Mouse (Mus musculus) midbrain, embryonic 12.5 days (tissue): ENCODE results near the gene Tsks. TPM values are rescaled to one million over a fixed set of nuclear protein-coding genes. Genes with fewer than 3 reads are reported as not detected.

Experiments
- ATAC-seq: fragments of 200-750 bp; cut with Nextera tagmentation; 2 replicates; pipeline ENCODE4 v1.8.0; 2017; ENCODE audit warnings: low read depth, moderate TSS enrichment, moderate library complexity; ENCODE audit not compliant: low FRiP score
- H3K27ac ChIP-seq: fragments of 300-500 bp; sonication (generic); replicated peaks from 2 replicates; pipeline ENCODE4 v1.5.1; 2016; ENCODE audit warnings: mild to moderate bottlenecking
- H3K27me3 ChIP-seq: fragments of 300-500 bp; sonication (generic); 2 replicates; pipeline ENCODE4 v1.6.1; 2016; ENCODE audit warnings: mild to moderate bottlenecking
- H3K36me3 ChIP-seq: fragments of 300-500 bp; sonication (generic); 2 replicates; pipeline ENCODE4 v1.6.1; 2016
- H3K4me1 ChIP-seq: fragments of 300-500 bp; sonication (generic); 2 replicates; pipeline ENCODE4 v1.6.1; 2016
- H3K4me2 ChIP-seq: fragments of 300-500 bp; sonication (generic); replicated peaks from 2 replicates; pipeline ENCODE4 v1.6.1; 2016; ENCODE audit warnings: mild to moderate bottlenecking, moderate library complexity
- H3K4me3 ChIP-seq: fragments of 300-500 bp; sonication (generic); 2 replicates; pipeline ENCODE4 v1.5.1; 2016; ENCODE audit warnings: mild to moderate bottlenecking
- H3K9ac ChIP-seq: fragments of 300-500 bp; sonication (generic); replicated peaks from 2 replicates; pipeline ENCODE4 v1.6.1; 2016; ENCODE audit warnings: mild to moderate bottlenecking, moderate library complexity
- H3K9me3 ChIP-seq: fragments of 300-500 bp; sonication (generic); 2 replicates; pipeline ENCODE4 v1.6.1; 2016; ENCODE audit warnings: mild to moderate bottlenecking
- WGBS: fragments of 180-500 bp; shearing (Covaris S2); methylation state at CpG from one replicate; pipeline ENCODE4 v1.1.7; 2016; 5-methylcytosine and 5-hydroxymethylcytosine counted together
- polyA plus RNA-seq: library from polyadenylated mRNA; unstranded; fragments of >200 nt; fragmentation: Nextera tagmentation; extraction: Ambion mirVana; gene quantifications from 2 replicates; pipeline ENCODE4 v1.2.1, GENCODE M21; 2016

Gene Tsks
- polyA plus RNA-seq, 1 experiment from 2014 or later, result 0.20 TPM

DNA sequence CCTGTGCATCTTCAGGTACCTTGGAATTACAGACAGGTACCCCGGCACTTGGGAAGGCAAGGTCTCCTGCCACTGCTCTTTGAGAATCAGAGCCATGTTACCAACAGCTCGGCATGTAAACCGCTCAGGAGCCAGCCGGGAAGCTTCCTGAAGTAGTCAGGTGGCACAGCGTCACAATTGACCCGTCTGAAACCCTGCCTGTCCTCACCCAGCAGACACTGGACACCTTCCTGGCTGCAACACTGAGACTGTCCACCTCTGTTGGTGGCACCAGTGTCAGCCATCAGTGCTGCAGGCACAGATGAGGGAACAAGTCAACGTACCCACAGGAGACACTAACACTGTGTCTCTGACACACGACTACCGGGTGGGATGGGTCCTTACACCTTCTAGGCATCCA, 27.7 kb upstream of the Tsks start:
- no peaks in the 10 kb centered on the region for H3K9me3 ChIP-seq
- no peaks in the 10 kb centered on the region; the same call in 1 of the 2 replicates for H3K4me1 ChIP-seq
- peaks cover 70% of the 10 kb centered on the region for H3K36me3 ChIP-seq
- H3K4me2 ChIP-seq, result no peak overlapping the region
- WGBS, result 95% methylated on average over 9 of the region's 9 CpGs
- H3K27ac ChIP-seq, result no peak overlapping the region
- H3K27me3 ChIP-seq, result no peaks in the 10 kb centered on the region
- ATAC-seq, result no peak
- no peak overlapping the region for H3K9ac ChIP-seq
- no peak overlapping the region for H3K4me3 ChIP-seq

- 86% methylated on average over 6 of the region's 6 CpGs for WGBS
- no peak overlapping the region for H3K4me2 ChIP-seq
- no peak overlapping the region for H3K9ac ChIP-seq
- no peaks in the 10 kb centered on the region for H3K9me3 ChIP-seq
- H3K4me3 ChIP-seq, result no peak overlapping the region
- peaks cover 62% of the 10 kb centered on the region for H3K36me3 ChIP-seq
- no peak for ATAC-seq
- H3K27ac ChIP-seq, result no peak overlapping the region
- H3K4me1 ChIP-seq, result no peaks in the 10 kb centered on the region; the same call in 1 of the 2 replicates
- no peaks in the 10 kb centered on the region for H3K27me3 ChIP-seq
Measured at GRCm38 (mm10) chr7:44916191-44916590, 26.8 kb upstream of the Tsks start.

DNA sequence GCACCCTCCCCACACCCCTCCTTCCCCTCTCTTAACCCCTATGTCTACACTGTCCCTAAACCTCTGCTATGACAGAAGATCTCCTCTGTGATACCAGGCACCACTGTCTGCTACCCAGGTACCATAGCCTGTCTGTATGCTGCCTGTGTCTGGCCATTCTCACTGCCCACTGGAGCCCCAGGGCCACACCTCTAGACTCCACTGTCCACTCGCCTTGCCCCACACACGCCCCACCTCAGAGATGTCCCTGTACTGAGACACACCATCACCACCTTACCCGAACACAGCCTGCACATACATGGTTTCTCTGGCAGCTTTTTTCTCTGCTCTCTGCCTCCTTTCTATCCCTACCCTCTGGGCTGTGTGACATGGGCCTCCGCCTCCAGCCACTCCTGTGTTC, 26.1 kb upstream of the Tsks start:
- 91% methylated on average over 4 of the region's 4 CpGs for WGBS
- Histone ChIP-seq H3K4me1 (no peaks in the 10 kb centered on the region; the same call in 1 of the 2 replicates), H3K9me3 (no peaks in the 10 kb centered on the region), H3K27me3 (no peaks in the 10 kb centered on the region), H3K36me3 (peaks cover 59% of the 10 kb centered on the region), H3K4me3 (no peak overlapping the region), H3K4me2 (no peak overlapping the region), H3K9ac (no peak overlapping the region), H3K27ac (no peak overlapping the region)
- ATAC-seq, result no peak

- ATAC-seq, result no peak
- H3K27me3 ChIP-seq, result no peaks in the 10 kb centered on the region
- H3K36me3 ChIP-seq, result peaks cover 56% of the 10 kb centered on the region
- WGBS, result 94% methylated on average over 3 of the region's 3 CpGs
- H3K4me1 ChIP-seq, result no peaks in the 10 kb centered on the region; the same call in 1 of the 2 replicates
- no peak overlapping the region for H3K9ac ChIP-seq
- no peak overlapping the region for H3K27ac ChIP-seq
- no peak overlapping the region for H3K4me2 ChIP-seq
- no peaks in the 10 kb centered on the region for H3K9me3 ChIP-seq
- H3K4me3 ChIP-seq, result no peak overlapping the region
Measured at GRCm38 (mm10) chr7:44918219-44918618, 24.8 kb upstream of the Tsks start.

GRCm38 (mm10) chr7:44919127-44919526, 23.9 kb upstream of the Tsks start:
- WGBS, result 91% methylated on average over 5 of the region's 5 CpGs
- no peak for ATAC-seq
- no peaks in the 10 kb centered on the region; the same call in 1 of the 2 replicates for H3K4me1 ChIP-seq
- H3K4me3 ChIP-seq, result no peak overlapping the region
- H3K27ac ChIP-seq, result no peak overlapping the region
- no peaks in the 10 kb centered on the region for H3K9me3 ChIP-seq
- H3K36me3 ChIP-seq, result peaks cover 55% of the 10 kb centered on the region
- no peak overlapping the region for H3K4me2 ChIP-seq
- H3K27me3 ChIP-seq, result no peaks in the 10 kb centered on the region
- H3K9ac ChIP-seq, result no peak overlapping the region

- H3K9ac ChIP-seq, result no peak overlapping the region
- no peak overlapping the region for H3K4me2 ChIP-seq
- no peaks in the 10 kb centered on the region for H3K9me3 ChIP-seq
- H3K4me3 ChIP-seq, result no peak overlapping the region
- no peak for ATAC-seq
- H3K4me1 ChIP-seq, result peaks cover 4% of the 10 kb centered on the region
- no peaks in the 10 kb centered on the region for H3K27me3 ChIP-seq
- no peak overlapping the region for H3K27ac ChIP-seq
- peaks cover 45% of the 10 kb centered on the region for H3K36me3 ChIP-seq
Measured at GRCm38 (mm10) chr7:44922530-44922929, 20.5 kb upstream of the Tsks start.

- Histone ChIP-seq H3K9ac (no peak overlapping the region), H3K9me3 (no peaks in the 10 kb centered on the region), H3K4me1 (peaks cover 20% of the 10 kb centered on the region), H3K4me3 (no peak overlapping the region), H3K4me2 (no peak overlapping the region), H3K27me3 (no peaks in the 10 kb centered on the region), H3K36me3 (peaks cover 39% of the 10 kb centered on the region), H3K27ac (no peak overlapping the region)
- no peak for ATAC-seq
- 74% methylated on average over 3 of the region's 3 CpGs for WGBS
Measured at GRCm38 (mm10) chr7:44925468-44925867, 17.5 kb upstream of the Tsks start.

DNA sequence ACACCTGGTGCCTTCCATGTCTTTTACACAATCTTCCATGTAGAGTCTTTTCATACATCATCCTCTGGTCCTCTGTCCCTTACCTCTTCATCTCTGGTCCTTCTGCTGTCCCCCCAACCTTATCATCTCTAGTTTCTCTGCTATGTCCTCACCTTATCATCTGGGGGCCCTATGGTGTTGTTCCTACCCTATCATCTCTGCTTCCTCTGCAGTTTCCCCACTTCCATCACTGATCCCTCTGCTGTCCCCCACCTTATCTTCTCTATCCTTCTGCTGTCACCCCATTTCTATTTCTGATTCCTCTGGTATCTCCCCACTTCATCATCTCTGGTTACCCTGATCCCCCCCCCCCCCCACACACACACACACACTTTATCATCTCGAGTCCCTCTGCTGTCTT, 14.4 kb upstream of the Tsks start:
- Histone ChIP-seq H3K4me3 (peak overlapping the region; percentile 91), H3K27me3 (no peaks in the 10 kb centered on the region), H3K4me1 (peaks cover 21% of the 10 kb centered on the region), H3K4me2 (peak overlapping the region; percentile 86), H3K9ac (peak overlapping the region; percentile 94), H3K36me3 (peaks cover 22% of the 10 kb centered on the region), H3K27ac (peak overlapping the region; percentile 76; the same call in 1 of the 2 replicates), H3K9me3 (no peaks in the 10 kb centered on the region)
- 0% methylated on average over 1 of the region's 1 CpGs for WGBS
- no peak for ATAC-seq

GRCm38 (mm10) chr7:44929204-44930151, 13.5 kb upstream of the Tsks start, which contains the start of gene Ap2a1:
Ap2a1 (minus strand) TSS chr7:44929496.
- Histone ChIP-seq H3K36me3 (peaks cover 13% of the 10 kb centered on the region), H3K4me3 (peak within 1 kb of the TSS; percentile 91), H3K4me1 (peaks cover 21% of the 10 kb centered on the region), H3K27ac (peak within 1 kb of the TSS; percentile 90), H3K9me3 (no peaks in the 10 kb centered on the region), H3K27me3 (no peaks in the 10 kb centered on the region), H3K4me2 (peak within 1 kb of the TSS; percentile 86), H3K9ac (peak within 1 kb of the TSS; percentile 94)
- ATAC-seq, result peak; percentile 100
- WGBS, result under 1% methylated on average over 84 of the region's 84 CpGs

DNA sequence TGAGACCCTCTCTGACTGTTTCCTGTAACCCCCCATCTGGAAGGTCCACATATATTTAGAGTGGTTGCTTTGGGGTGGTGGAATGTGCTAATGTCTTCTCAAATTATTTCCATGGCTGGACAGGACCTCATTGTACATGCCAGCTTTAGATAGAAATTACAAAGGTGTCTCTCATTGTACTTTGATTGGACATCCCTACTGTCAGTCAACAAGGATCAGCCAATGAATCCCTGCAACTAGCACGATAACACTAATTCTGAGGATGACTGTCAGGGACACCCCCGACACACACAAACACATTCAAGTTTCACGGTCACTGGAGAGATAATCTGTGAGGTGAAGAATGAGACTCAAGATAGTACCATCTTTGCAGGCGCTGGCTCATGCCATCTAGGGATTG, 4.3 kb upstream of the Tsks start:
- no peaks in the 10 kb centered on the region for H3K4me1 ChIP-seq
- H3K4me2 ChIP-seq, result no peak overlapping the region
- H3K9ac ChIP-seq, result no peak overlapping the region
- H3K27me3 ChIP-seq, result no peaks in the 10 kb centered on the region
- ATAC-seq, result no peak
- 0 out of 2 replicates have a peak, but pooled peaks cover 5% of the 10 kb centered on the region for H3K9me3 ChIP-seq
- no peaks in the 10 kb centered on the region for H3K36me3 ChIP-seq
- no peak overlapping the region for H3K4me3 ChIP-seq
- WGBS, result 93% methylated on average over 4 of the region's 4 CpGs
- H3K27ac ChIP-seq, result no peak overlapping the region

DNA sequence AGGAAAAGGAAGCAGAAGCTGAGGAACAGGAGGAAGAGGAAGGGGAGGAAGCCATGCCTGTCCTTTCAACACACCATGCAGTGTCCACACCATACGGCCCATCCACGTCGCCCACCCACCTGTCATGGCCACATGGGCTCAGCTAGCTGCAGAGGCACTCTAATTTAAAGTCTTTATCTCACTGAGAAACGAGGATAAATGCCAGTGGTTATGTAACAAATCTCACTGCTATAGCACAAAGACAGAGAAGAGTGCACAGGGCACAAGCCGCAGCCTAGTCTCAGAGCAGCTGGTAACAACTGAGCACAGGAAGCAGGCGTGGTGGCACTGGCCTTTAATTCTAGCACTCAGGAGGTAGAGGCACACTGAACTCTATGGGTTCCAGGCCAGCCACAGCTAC, 6.9 kb downstream of the Tsks start:
- H3K4me2 ChIP-seq, result no peak overlapping the region
- no peak overlapping the region for H3K9ac ChIP-seq
- no peak for ATAC-seq
- peaks cover 13% of the 10 kb centered on the region; the same call in 1 of the 2 replicates for H3K4me1 ChIP-seq
- WGBS, result 76% methylated on average over 6 of the region's 6 CpGs
- H3K4me3 ChIP-seq, result no peak overlapping the region
- H3K36me3 ChIP-seq, result no peaks in the 10 kb centered on the region
- H3K27me3 ChIP-seq, result peaks cover 44% of the 10 kb centered on the region
- no peaks in the 10 kb centered on the region for H3K9me3 ChIP-seq
- H3K27ac ChIP-seq, result no peak overlapping the region

DNA sequence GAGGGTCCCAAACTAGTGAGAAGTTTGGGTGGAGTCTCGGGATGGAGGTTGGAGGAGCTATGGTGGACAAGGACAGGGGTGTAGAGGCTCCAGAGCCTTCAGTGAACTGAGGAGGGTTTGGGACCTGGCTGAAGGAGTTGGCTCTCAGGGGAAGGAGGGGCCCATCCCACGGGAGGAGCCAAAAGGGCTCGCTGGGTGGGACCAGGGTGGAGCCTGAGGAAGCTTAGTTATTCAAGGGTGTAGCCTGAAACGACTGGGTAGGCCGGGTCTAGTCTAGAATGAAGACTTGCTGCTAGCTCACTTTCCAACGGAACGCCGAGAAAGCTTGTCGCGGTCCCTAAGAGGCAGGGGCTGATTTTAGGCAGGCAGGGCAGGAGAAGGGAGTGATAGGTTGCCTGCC, 9.0 kb downstream of the Tsks start:
- Histone ChIP-seq H3K4me3 (peak overlapping the region; percentile 46), H3K36me3 (no peaks in the 10 kb centered on the region), H3K9me3 (no peaks in the 10 kb centered on the region), H3K27me3 (peaks cover 44% of the 10 kb centered on the region), H3K4me1 (peaks cover 13% of the 10 kb centered on the region; the same call in 1 of the 2 replicates), H3K9ac (0 out of 2 replicates have a peak overlapping the region, but pooled peaks have one; percentile 57), H3K4me2 (peak overlapping the region; percentile 73), H3K27ac (no peak overlapping the region)
- 0% methylated on average over 10 of the region's 10 CpGs for WGBS
- peak; percentile 32 for ATAC-seq
